Mouse (Mus musculus) heart, embryonic 11.5 days (tissue): ENCODE results near the gene Spatc1l. TPM values are rescaled to one million over a fixed set of nuclear protein-coding genes. Genes with fewer than 3 reads are reported as not detected.

ENCODE experiments used
- polyA plus RNA-seq: library from polyadenylated mRNA; unstranded; fragments of >200 nt; fragmentation: Nextera tagmentation; extraction: Ambion mirVana; gene quantifications from 2 replicates; pipeline ENCODE4 v1.2.1, GENCODE M21; 2014

The Spatc1l gene
- polyA plus RNA-seq, 1 experiment from 2014 or later = not detected

Other genes starting within 250 kb of the Spatc1l start
- 5.6 and 5.7 TPM in 2 replicates for gene Dip2a, start 217.0 kb upstream of the Spatc1l start, polyA plus RNA-seq
- gene AC141477.1, start 121.8 kb upstream of the Spatc1l start, polyA plus RNA-seq = not detected in 2 replicates
- gene Pcnt, start 119.5 kb upstream of the Spatc1l start, polyA plus RNA-seq = 11.8 and 12.5 TPM in 2 replicates
- not detected in 2 replicates for gene 2610028H24Rik, start 113.2 kb upstream of the Spatc1l start, polyA plus RNA-seq
- 34.2 and 51.2 TPM in 2 replicates for gene Mcm3ap, start 93.3 kb upstream of the Spatc1l start, polyA plus RNA-seq
- 4.6 and 5.2 TPM in 2 replicates for gene Ybey, start 93.2 kb upstream of the Spatc1l start, polyA plus RNA-seq
- gene Lss, start 30.7 kb upstream of the Spatc1l start, polyA plus RNA-seq = 14.0 and 15.1 TPM in 2 replicates
- gene Ftcd, start 13.4 kb downstream of the Spatc1l start, polyA plus RNA-seq = 1.9 and 3.4 TPM in 2 replicates
- 11.6 and 16.3 TPM in 2 replicates for gene Col6a2, start 61.4 kb downstream of the Spatc1l start, polyA plus RNA-seq
- 16.3 and 22.1 TPM in 2 replicates for gene Col6a1, start 163.9 kb downstream of the Spatc1l start, polyA plus RNA-seq